Mouse (Mus musculus) CH12.LX (cell line): ENCODE results near the gene Il4i1. TPM values are rescaled to one million over a fixed set of nuclear protein-coding genes. Genes with fewer than 3 reads are reported as not detected.

Source experiments
- DNase-seq: peaks from one replicate; pipeline ENCODE4 v3.0.0-alpha.2; 2013; ENCODE audit errors: extremely low read depth
- H3K27ac ChIP-seq: 2 replicates; pipeline ENCODE4 v1.5.1; 2012; ENCODE audit warnings: low read depth, mild to moderate bottlenecking, control low read depth, moderate library complexity; ENCODE audit not compliant: insufficient read depth
- H3K27me3 ChIP-seq: replicated peaks from 2 replicates; pipeline ENCODE3; 2012; ENCODE audit warnings: inconsistent platforms
- H3K36me3 ChIP-seq, 2 experiments: replicated peaks in 1 of 2; 2 replicates each; pipeline versions ENCODE3 to v1.6.1; 2012; ENCODE audit warnings: inconsistent platforms in 1 of 2, low read length in 1 of 2, mild to moderate bottlenecking in 1 of 2, mixed read lengths in 1 of 2, moderate library complexity in 1 of 2; ENCODE audit not compliant: control insufficient read depth in 1 of 2, insufficient read depth in 1 of 2
- H3K4me1 ChIP-seq, 2 experiments: 2 replicates each; pipeline ENCODE4 v1.6.1; 2012; ENCODE audit warnings: inconsistent platforms in 1 of 2, moderate library complexity in 1 of 2; ENCODE audit not compliant: insufficient read depth in 2 of 2, control insufficient read depth in 1 of 2
- H3K4me2 ChIP-seq: 2 replicates; pipeline ENCODE4 v1.6.1; 2012; ENCODE audit warnings: low read depth, mild to moderate bottlenecking, control low read depth; ENCODE audit not compliant: poor library complexity, insufficient read depth, severe bottlenecking
- H3K4me3 ChIP-seq, 3 experiments: fragments of 150-350 bp in 1 of 3; sonication (generic) in 1 of 3; replicated peaks in 1 of 3; 2 replicates each; pipeline versions ENCODE3 to v1.5.1; 2011 to 2012; ENCODE audit warnings: low read depth in 2 of 3, low read length in 2 of 3, mild to moderate bottlenecking in 2 of 3, moderate library complexity in 2 of 3, control low read depth in 1 of 3, improper control_type of control experiment in 1 of 3, inconsistent platforms in 1 of 3, mixed read lengths in 1 of 3; ENCODE audit not compliant: poor library complexity in 1 of 3
- H3K79me2 ChIP-seq: replicated peaks from 2 replicates; pipeline ENCODE4 v1.6.1; 2012; ENCODE audit warnings: mild to moderate bottlenecking, moderate library complexity; ENCODE audit not compliant: control insufficient read depth, poor library complexity, insufficient read depth, severe bottlenecking; ENCODE audit errors: extremely low read depth
- H3K9ac ChIP-seq: 2 replicates; pipeline ENCODE4 v1.6.1; 2012; ENCODE audit warnings: low read depth, mild to moderate bottlenecking, control low read depth, moderate library complexity; ENCODE audit not compliant: insufficient read depth
- H3K9me3 ChIP-seq: replicated peaks from 2 replicates; pipeline ENCODE3; 2012; ENCODE audit warnings: low read length, inconsistent platforms, mixed read lengths
- BHLHE40 ChIP-seq: IDR thresholded peaks from 2 replicates; pipeline ENCODE4 v1.6.1; 2011; ENCODE audit warnings: mild to moderate bottlenecking, low read depth, low read length, improper control_type of control experiment
- CHD2 ChIP-seq: IDR thresholded peaks from 2 replicates; pipeline ENCODE4 v1.6.1; 2011; ENCODE audit warnings: low read length, improper control_type of control experiment
- CTCF ChIP-seq, 2 experiments: IDR thresholded peaks in 1 of 2; conservative IDR thresholded peaks in 1 of 2; 2 replicates each; pipeline ENCODE4 v1.5.1; 2011 to 2012; ENCODE audit warnings: low read depth in 2 of 2, low read length in 2 of 2, improper control_type of control experiment in 1 of 2, inconsistent platforms in 1 of 2, mild to moderate bottlenecking in 1 of 2, moderate library complexity in 1 of 2
- E2F4 ChIP-seq: IDR thresholded peaks from 2 replicates; pipeline ENCODE4 v1.6.1; 2011; ENCODE audit warnings: low read depth, low read length, improper control_type of control experiment; ENCODE audit not compliant: insufficient replicate concordance
- ELF1 ChIP-seq: IDR thresholded peaks from 2 replicates; pipeline ENCODE4 v1.6.1; 2014; ENCODE audit warnings: low read depth, mild to moderate bottlenecking, inconsistent platforms, low read length, improper control_type of control experiment
- EP300 ChIP-seq: IDR thresholded peaks from 2 replicates; pipeline ENCODE4 v1.6.1; 2011; ENCODE audit warnings: low read length, improper control_type of control experiment
- ETS1 ChIP-seq: conservative IDR thresholded peaks from 2 replicates; pipeline ENCODE4 v1.6.1; 2012; ENCODE audit warnings: low read depth, mild to moderate bottlenecking, inconsistent platforms, low read length, improper control_type of control experiment, moderate library complexity
- GABPA ChIP-seq: IDR thresholded peaks from 2 replicates; pipeline ENCODE4 v1.6.1; 2012; ENCODE audit warnings: low read depth, low read length, improper control_type of control experiment, inconsistent platforms; ENCODE audit not compliant: insufficient replicate concordance
- HCFC1 ChIP-seq: IDR thresholded peaks from 2 replicates; pipeline ENCODE4 v1.6.1; 2012; ENCODE audit warnings: low read depth, mild to moderate bottlenecking, inconsistent platforms, low read length, improper control_type of control experiment
- KAT2A ChIP-seq: IDR thresholded peaks from 2 replicates; pipeline ENCODE4 v1.6.1; 2012; ENCODE audit warnings: low read length, improper control_type of control experiment, inconsistent platforms; ENCODE audit not compliant: insufficient replicate concordance
- MAFK ChIP-seq: IDR thresholded peaks from 2 replicates; pipeline ENCODE4 v1.6.1; 2011; ENCODE audit warnings: low read length, improper control_type of control experiment; ENCODE audit not compliant: insufficient replicate concordance
- MAX ChIP-seq: IDR thresholded peaks from 2 replicates; pipeline ENCODE4 v1.6.1; 2011; ENCODE audit warnings: low read length, improper control_type of control experiment
- MAZ ChIP-seq: IDR thresholded peaks from 2 replicates; pipeline ENCODE4 v1.6.1; 2012; ENCODE audit warnings: low read depth, mild to moderate bottlenecking, inconsistent platforms, low read length, improper control_type of control experiment, moderate library complexity
- MEF2A ChIP-seq: IDR thresholded peaks from 2 replicates; pipeline ENCODE4 v1.6.1; 2014; ENCODE audit warnings: low read depth, mild to moderate bottlenecking, inconsistent platforms, low read length, improper control_type of control experiment, borderline replicate concordance
- MXI1 ChIP-seq: IDR thresholded peaks from 2 replicates; pipeline ENCODE4 v1.6.1; 2011; ENCODE audit warnings: mild to moderate bottlenecking, low read depth, low read length, improper control_type of control experiment
- MYC ChIP-seq: IDR thresholded peaks from 2 replicates; pipeline ENCODE4 v1.6.1; 2011; ENCODE audit warnings: low read depth, mild to moderate bottlenecking, improper control_type of control experiment, low read length
- NELFE ChIP-seq: IDR thresholded peaks from 2 replicates; pipeline ENCODE4 v1.6.1; 2011; ENCODE audit warnings: low read depth, low read length, improper control_type of control experiment
- NRF1 ChIP-seq: IDR thresholded peaks from 2 replicates; pipeline ENCODE4 v1.6.1; 2014; ENCODE audit warnings: low read depth, mild to moderate bottlenecking, inconsistent platforms, low read length, improper control_type of control experiment, moderate library complexity
- PAX5 ChIP-seq: IDR thresholded peaks from 2 replicates; pipeline ENCODE4 v1.6.1; 2012; ENCODE audit warnings: low read length, inconsistent platforms, mixed read lengths
- POLR2A ChIP-seq: IDR thresholded peaks from 2 replicates; pipeline ENCODE4 v1.6.1; 2011; ENCODE audit warnings: low read depth, mild to moderate bottlenecking, improper control_type of control experiment, low read length
- RCOR1 ChIP-seq: conservative IDR thresholded peaks from 2 replicates; pipeline ENCODE4 v1.6.1; 2012; ENCODE audit warnings: low read depth, mild to moderate bottlenecking, inconsistent platforms, low read length, improper control_type of control experiment
- SIN3A ChIP-seq: IDR thresholded peaks from 2 replicates; pipeline ENCODE4 v1.6.1; 2012; ENCODE audit warnings: low read length, improper control_type of control experiment, inconsistent platforms
- SMC3 ChIP-seq: IDR thresholded peaks from 2 replicates; pipeline ENCODE4 v1.6.1; 2011; ENCODE audit warnings: low read depth, low read length, improper control_type of control experiment
- TCF12 ChIP-seq: IDR thresholded peaks from 2 replicates; pipeline ENCODE4 v1.6.1; 2014; ENCODE audit warnings: low read depth, mild to moderate bottlenecking, inconsistent platforms, low read length, improper control_type of control experiment
- UBTF ChIP-seq: IDR thresholded peaks from 2 replicates; pipeline ENCODE4 v1.6.1; 2012; ENCODE audit warnings: low read depth, mild to moderate bottlenecking, inconsistent platforms, low read length, improper control_type of control experiment, moderate library complexity
- USF1 ChIP-seq: IDR thresholded peaks from 2 replicates; pipeline ENCODE4 v1.6.1; 2014; ENCODE audit warnings: low read depth, mild to moderate bottlenecking, inconsistent platforms, low read length, improper control_type of control experiment
- USF2 ChIP-seq: conservative IDR thresholded peaks from 2 replicates; pipeline ENCODE4 v1.6.1; 2011; ENCODE audit warnings: low read depth, low read length, improper control_type of control experiment
- ZC3H11A ChIP-seq: IDR thresholded peaks from 2 replicates; pipeline ENCODE4 v1.6.1; 2012; ENCODE audit warnings: low read depth, mild to moderate bottlenecking, inconsistent platforms, low read length, improper control_type of control experiment
- ZNF384 ChIP-seq: IDR thresholded peaks from 2 replicates; pipeline ENCODE4 v1.6.1; 2012; ENCODE audit warnings: low read depth, low read length, improper control_type of control experiment, inconsistent platforms
- dilution Hi-C: fragments of 300-500 bp; cut with MboI; formaldehyde crosslinking; loops from 2 replicates; pipeline ENCODE4 v1.14.3; 2020; ENCODE audit warnings: low sequenced_read_pairs; ENCODE audit not compliant: extremely low pct_unique_long_range_greater_than_20kb, extremely low pct_ligation_motif_present
- in situ Hi-C: fragments of 300-500 bp; cut with MboI; formaldehyde crosslinking; loops from 3 replicates; pipeline ENCODE4 v1.14.3; 2019; ENCODE audit warnings: low sequenced_read_pairs, low pct_ligation_motif_present, low pct_unique_long_range_greater_than_20kb, mixed read lengths
- polyA plus RNA-seq: library from polyadenylated mRNA; unstranded; fragments of >175 nt; gene quantifications from 2 replicates; pipeline ENCODE4 v1.2.1, GENCODE M21; 2012; ENCODE audit warnings: low read depth; ENCODE audit not compliant: insufficient read length
- total RNA-seq, 2 experiments: library from RNA; depleted of rRNA; stranded (reverse); fragments of 300-350 nt in 1 of 2; fragments of >200 nt in 1 of 2; gene quantifications; 2 replicates each; pipeline ENCODE4 v1.2.3; 2012 to 2014

Gene Il4i1
- total and polyA plus RNA-seq, 3 experiments = 17.6 to 57.5 (median 49.2) TPM

DNA sequence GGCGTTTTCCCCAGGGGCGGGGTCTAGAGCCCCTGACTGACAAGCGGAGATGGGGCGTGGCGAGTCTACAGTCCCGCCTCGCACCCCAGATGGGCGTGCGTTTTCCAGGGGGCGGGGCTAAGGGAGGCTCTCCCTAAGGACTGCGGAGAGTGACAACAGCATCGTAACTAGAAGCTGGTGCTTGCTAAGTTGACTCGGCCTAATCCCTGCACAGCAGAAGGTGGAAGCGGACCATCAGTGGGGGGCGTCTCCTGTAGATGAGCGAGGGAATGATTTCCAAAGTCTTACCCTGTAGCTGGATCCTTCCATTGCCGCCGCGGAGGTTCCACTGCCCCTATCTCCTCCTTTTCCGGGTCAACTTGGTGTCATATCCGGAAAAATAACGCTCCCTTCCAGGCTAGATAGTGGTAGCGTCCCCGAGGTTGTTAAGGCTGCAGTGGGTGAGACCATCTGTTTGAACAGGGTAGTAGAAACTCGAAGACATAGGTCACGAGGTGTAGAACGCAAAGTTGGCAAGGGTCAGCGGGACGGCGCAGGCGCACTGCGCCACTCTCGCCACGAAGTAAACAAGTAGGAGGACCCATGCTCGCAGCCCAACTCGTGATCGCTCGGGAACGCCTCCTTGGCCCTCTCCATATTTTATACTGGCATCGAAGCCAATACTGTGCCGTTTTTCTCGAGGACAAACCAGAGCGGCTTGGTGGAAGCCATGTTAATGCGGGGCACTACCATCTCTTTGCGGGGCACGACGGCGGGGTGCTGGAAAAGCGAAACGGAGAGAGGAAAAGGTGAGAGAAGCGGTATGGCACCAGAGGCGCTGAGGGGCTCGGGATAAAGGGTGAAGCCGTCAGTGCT lies 32.6 kb downstream of the Il4i1 start, which contains the start of the genes Akt1s1 and Tbc1d17 (continued):
- TF ChIP-seq UBTF (peak; percentile 22; the same call in 1 of the 2 replicates), NELFE (peak; percentile 60; the same call in 1 of the 2 replicates), TCF12 (peak; percentile 68), MAZ (peak; percentile 92), ELF1 (peak; percentile 81), EP300 (peak; percentile 45), KAT2A (peak; percentile 90; the same call in 1 of the 2 replicates), MYC (peak; percentile 84), BHLHE40 (peak; percentile 93), CHD2 (peak; percentile 85; the same call in 1 of the 2 replicates)

DNA sequence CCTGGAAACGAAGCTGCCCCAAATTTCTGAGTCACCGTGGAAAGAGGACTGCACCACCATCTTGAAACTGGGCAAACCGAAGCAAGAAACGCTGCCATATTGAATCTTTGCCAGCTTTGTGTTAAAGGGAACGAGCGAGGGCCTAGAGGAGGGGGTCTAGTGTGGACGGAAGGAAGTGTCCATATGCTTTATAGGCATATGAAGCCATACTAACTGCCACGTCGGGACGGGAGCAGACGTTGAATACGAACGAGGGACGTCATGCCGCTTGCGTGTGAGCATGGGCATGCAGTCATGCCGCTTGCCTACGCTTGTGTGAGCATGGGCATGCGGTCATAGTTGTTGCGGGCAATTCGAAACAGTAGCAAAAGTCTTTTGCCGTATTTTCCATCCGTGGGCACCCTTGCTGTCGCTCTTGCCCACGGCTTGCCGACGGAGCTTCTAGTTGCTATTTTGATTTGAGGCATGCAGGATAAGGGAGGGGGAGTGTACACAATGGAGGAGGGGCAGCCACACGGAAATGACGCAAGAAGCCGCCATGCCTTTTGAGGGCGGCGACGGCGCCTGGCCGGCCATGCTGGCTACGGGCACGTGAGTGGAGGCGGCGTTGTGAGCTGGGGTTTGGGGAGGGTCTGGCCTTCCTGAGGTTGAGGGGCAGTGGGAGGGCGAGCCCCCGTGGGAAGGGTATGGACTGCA lies 33.4 kb downstream of the Il4i1 start:
- dilution Hi-C loops = no loop called here

More for the DNA sequence above, 33.4 kb downstream of the Il4i1 start:
- H3K27me3 ChIP-seq = no peaks in the 10 kb centered on the region
- H3K27ac ChIP-seq = peak overlapping the region; percentile 94
- peaks cover 31 to 53% of the 10 kb centered on the region in 2 experiments for H3K36me3 ChIP-seq
- peak overlapping the region; percentile 11; the same call in 1 of the 2 replicates for H3K4me2 ChIP-seq
- peaks cover 28% of the 10 kb centered on the region for H3K79me2 ChIP-seq
- DNase-seq = peak; percentile 91
- TF ChIP-seq HCFC1 (peak; percentile 83), NRF1 (peak; percentile 85), MEF2A (0 out of 2 replicates have a peak, but pooled peaks have one; percentile 37), ZNF384 (no peak), MAZ (peak; percentile 63; the same call in 1 of the 2 replicates), BHLHE40 (peak; percentile 85), MAFK (no peak; the same call in 1 of the 2 replicates), CTCF (conservative IDR thresholded peaks at IDR 0.05 in 1 of 2, IDR thresholded peaks at IDR 0.05 in 1 of 2; ENCODE audit: low read depth in 2 of 2, low read length in 2 of 2) (no peak), USF1 (peak; percentile 33), ZC3H11A (no peak), MYC (peak; percentile 87), SIN3A (peak; percentile 80; the same call in 1 of the 2 replicates), CHD2 (peak; percentile 45), UBTF (0 out of 2 replicates have a peak, but pooled peaks have one; percentile 18), RCOR1 (peak; percentile 85), GABPA (no peak; the same call in 1 of the 2 replicates), PAX5 (no peak), ETS1 (no peak), USF2 (no peak; the same call in 1 of the 2 replicates), SMC3 (no peak), MAX (peak; percentile 75), E2F4 (no peak), NELFE (no peak; the same call in none of the 2 replicates), POLR2A (peak; percentile 63), MXI1 (peak; percentile 93), KAT2A (peak; percentile 83; the same call in 1 of the 2 replicates), EP300 (no peak), ELF1 (no peak)
- TF ChIP-seq, all 38 proteins: peak for 15
- Histone ChIP-seq H3K9me3 (no peaks in the 10 kb centered on the region), H3K4me3 (peak overlapping the region; percentile 81 to 98 (median 93)), H3K4me1 (peaks cover 14 to 43% of the 10 kb centered on the region in 2 experiments), H3K9ac (peak overlapping the region; percentile 97)
- in situ Hi-C loops = loop anchor here (10.0 kb wide), 1 partner anchor 105 kb away; no protein-coding TSS in a partner anchor
